In the genomic region with DNA sequence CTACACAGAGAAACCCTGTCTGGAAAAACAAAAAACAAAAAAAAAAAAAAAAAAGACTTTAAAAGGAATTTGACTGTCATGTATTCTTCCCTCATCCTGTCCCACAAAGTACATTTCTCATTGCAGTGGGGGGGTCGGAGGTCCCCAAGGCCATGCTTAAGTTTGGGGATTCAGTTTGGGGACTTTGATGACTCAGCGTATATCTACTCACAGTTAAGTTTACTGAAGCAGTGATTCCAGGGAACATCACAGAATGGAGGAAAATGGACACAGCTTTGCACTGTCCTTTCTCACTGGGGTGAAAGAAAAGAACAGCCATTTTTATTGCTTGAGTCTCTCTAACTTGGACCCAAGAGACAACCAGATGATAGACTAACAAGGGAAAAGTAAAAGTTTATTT, we compare ENCODE assay signal across 27 mouse cellular contexts. TPM values are rescaled to one million over a fixed set of nuclear protein-coding genes. Genes with fewer than 3 reads are reported as not detected.
DNase-seq lines count a peak whose midpoint lies in the region; ATAC-seq and TF ChIP-seq lines count a peak whose summit lies in the region.
"Had no signal": no experiment of that assay in that cellular context is flagged by ENCODE, and none has a peak within 500 bp of the region (broad histone marks: within the 10 kb centered on the region; RNA-seq: fewer than 3 reads in every experiment).

No protein-coding gene starts in this region.

- no peak overlapping the region for H3K4me3 ChIP-seq in midbrain, embryonic 11.5 days (ENCODE audit: low read depth, low read length)
- H3K4me3 ChIP-seq in midbrain, embryonic 13.5 days (replicated peaks), result no peak overlapping the region
- H3K4me3 ChIP-seq in CH12.LX (replicated peaks in 1 of 3; ENCODE audit: low read depth in 2 of 3, low read length in 2 of 3, poor library complexity in 1 of 3) (no peak overlapping the region), ES-E14 (ENCODE audit: insufficient read depth in 1 of 2, low read depth in 1 of 2, low read length in 2 of 2, poor library complexity in 1 of 2, severe bottlenecking in 1 of 2) (no peak overlapping the region)
- H3K4me3 ChIP-seq: embryonic facial prominence, embryonic 13.5 days; embryonic facial prominence, embryonic 15.5 days; erythroblast, embryonic 14.5 days; forebrain, embryonic 13.5 days; forebrain, embryonic 15.5 days had no signal

- no peak overlapping the region for H3K9ac ChIP-seq in midbrain, embryonic 11.5 days (ENCODE audit: low read length)
- H3K9ac ChIP-seq in midbrain, embryonic 13.5 days (replicated peaks), result no peak overlapping the region
- H3K9ac ChIP-seq in CH12.LX (ENCODE audit: insufficient read depth, low read depth) (no peak overlapping the region), ES-E14 (ENCODE audit: insufficient read depth, low read depth, low read length, poor library complexity, severe bottlenecking) (no peak overlapping the region)
- H3K9ac ChIP-seq: embryonic facial prominence, embryonic 13.5 days; embryonic facial prominence, embryonic 15.5 days; forebrain, embryonic 13.5 days; forebrain, embryonic 15.5 days; forebrain, postnatal 0 days had no signal

- peak; percentile 84 for DNase-seq in midbrain, embryonic 11.5 days (ENCODE audit: low spot score, missing footprints)
- DNase-seq in CH12.LX (ENCODE audit: extremely low read depth) (no peak), ES-E14 (ENCODE audit: low read depth, low spot score) (no peak)
- DNase-seq in natural killer cell, adult 2 months (ENCODE audit: low spot score in 2 of 2), result no peak
- DNase-seq in layer of hippocampus, postnatal 14 days (ENCODE audit: low spot score in 2 of 2), result no peak
- DNase-seq: adrenal gland, adult 8-10 months; adrenal gland, postnatal 14 days; adrenal gland, postnatal 36 days; B cell, adult 2 months; cerebellum, adult 11-12 months; cerebellum, adult 2 months; cerebellum, adult 9-11 months; cerebellum, postnatal 14 days; cerebellum, postnatal 36 days; embryo, embryonic 11 days; forebrain, postnatal 0 days had no signal

- H3K4me1 ChIP-seq in midbrain, embryonic 11.5 days (ENCODE audit: control insufficient read depth, insufficient read depth, low read length), result peaks cover 3% of the 10 kb centered on the region; the same call in 1 of the 2 replicates
- peaks cover 2% of the 10 kb centered on the region; the same call in 1 of the 2 replicates for H3K4me1 ChIP-seq in midbrain, embryonic 13.5 days (replicated peaks)
- H3K4me1 ChIP-seq in CH12.LX (ENCODE audit: control insufficient read depth in 1 of 2, insufficient read depth in 2 of 2) (peaks cover 2 to 13% of the 10 kb centered on the region in 2 experiments; a peak in 2 of 4 replicates), ES-E14 (ENCODE audit: control insufficient read depth in 2 of 2, insufficient read depth in 2 of 2, low read length in 2 of 2, poor library complexity in 1 of 2) (peaks cover 2 to 18% of the 10 kb centered on the region in 2 experiments; a peak in 3 of 4 replicates)
- H3K4me1 ChIP-seq: embryonic facial prominence, embryonic 15.5 days; forebrain, embryonic 15.5 days had no signal

- no peak for TF ChIP-seq EP300 in CH12.LX (IDR thresholded peaks at IDR 0.05; ENCODE audit: low read length)

- H3K36me3 ChIP-seq in midbrain, embryonic 11.5 days (ENCODE audit: control insufficient read depth, insufficient read depth, low read length), result no peaks in the 10 kb centered on the region
- H3K36me3 ChIP-seq in midbrain, embryonic 13.5 days, result no peaks in the 10 kb centered on the region
- H3K36me3 ChIP-seq in CH12.LX (replicated peaks in 1 of 2; ENCODE audit: control insufficient read depth in 1 of 2, insufficient read depth in 1 of 2, low read length in 1 of 2), result peaks cover 0 to 8% of the 10 kb centered on the region in 2 experiments
- H3K36me3 ChIP-seq in ES-E14 (ENCODE audit: control insufficient read depth, insufficient read depth, low read length, poor library complexity, severe bottlenecking), result no peaks in the 10 kb centered on the region
- H3K36me3 ChIP-seq: embryonic facial prominence, embryonic 13.5 days; embryonic facial prominence, embryonic 15.5 days; forebrain, embryonic 15.5 days had no signal

- no peak overlapping the region for H3K27ac ChIP-seq in midbrain, embryonic 11.5 days (ENCODE audit: low read depth, low read length)
- H3K27ac ChIP-seq in midbrain, embryonic 13.5 days, result no peak overlapping the region
- H3K27ac ChIP-seq in CH12.LX (ENCODE audit: insufficient read depth, low read depth) (no peak overlapping the region), ES-E14 (ENCODE audit: insufficient read depth, low read depth, low read length, poor library complexity, severe bottlenecking) (no peak overlapping the region; the same call in 1 of the 2 replicates)
- H3K27ac ChIP-seq: embryonic facial prominence, embryonic 13.5 days; embryonic facial prominence, embryonic 15.5 days; forebrain, embryonic 13.5 days; forebrain, embryonic 15.5 days had no signal

- no peak for TF ChIP-seq CTCF in CH12.LX (conservative IDR thresholded peaks at IDR 0.05 in 1 of 2, IDR thresholded peaks at IDR 0.05 in 1 of 2; ENCODE audit: low read depth in 2 of 2, low read length in 2 of 2)

- no peak for TF ChIP-seq POLR2A in CH12.LX (IDR thresholded peaks at IDR 0.05; ENCODE audit: low read depth, low read length)

- no peaks in the 10 kb centered on the region for H3K9me3 ChIP-seq in midbrain, embryonic 11.5 days (ENCODE audit: control insufficient read depth, low read length)
- no peaks in the 10 kb centered on the region for H3K9me3 ChIP-seq in midbrain, embryonic 13.5 days
- H3K9me3 ChIP-seq in CH12.LX (replicated peaks; ENCODE audit: low read length), result no peaks in the 10 kb centered on the region
- H3K9me3 ChIP-seq in ES-E14 (ENCODE audit: control insufficient read depth, insufficient read depth, low read depth, low read length), result no peaks in the 10 kb centered on the region
- H3K9me3 ChIP-seq: embryonic facial prominence, embryonic 13.5 days; embryonic facial prominence, embryonic 15.5 days; forebrain, embryonic 13.5 days; forebrain, embryonic 15.5 days had no signal

- 89% methylated on average over 2 of the region's 2 CpGs for WGBS in midbrain, embryonic 11.5 days
- WGBS in midbrain, embryonic 13.5 days, result 91% methylated on average over 2 of the region's 2 CpGs

- no peak for ATAC-seq in midbrain, embryonic 11.5 days (ENCODE audit: low FRiP score)
- no peak for ATAC-seq in midbrain, embryonic 13.5 days
- ATAC-seq: CD4-positive, CD25-positive, alpha-beta regulatory T cell, adult 4 months; forebrain, embryonic 13.5 days; forebrain, embryonic 15.5 days; forebrain, postnatal 0 days; Patski had no signal

- no peak overlapping the region for H3K4me2 ChIP-seq in midbrain, embryonic 11.5 days
- no peak overlapping the region for H3K4me2 ChIP-seq in midbrain, embryonic 13.5 days (replicated peaks)
- no peak overlapping the region for H3K4me2 ChIP-seq in CH12.LX (ENCODE audit: insufficient read depth, low read depth, poor library complexity, severe bottlenecking)
- H3K4me2 ChIP-seq: embryonic facial prominence, embryonic 13.5 days; embryonic facial prominence, embryonic 15.5 days; forebrain, embryonic 13.5 days; forebrain, embryonic 15.5 days had no signal

- peaks cover 2% of the 10 kb centered on the region; the same call in 1 of the 2 replicates for H3K79me2 ChIP-seq in CH12.LX (replicated peaks; ENCODE audit: control insufficient read depth, extremely low read depth, insufficient read depth, poor library complexity, severe bottlenecking)

- dilution Hi-C loops in CH12.LX (cut with MboI; ENCODE audit: extremely low pct_ligation_motif_present, extremely low pct_unique_long_range_greater_than_20kb, low sequenced_read_pairs), result no loop called here

- TF ChIP-seq RAD21 in CH12.LX (IDR thresholded peaks at IDR 0.05; ENCODE audit: low read depth, low read length), result no peak

- in situ Hi-C loops in CH12.LX (cut with MboI; ENCODE audit: low pct_ligation_motif_present, low pct_unique_long_range_greater_than_20kb, low sequenced_read_pairs), result no loop called here
- in situ Hi-C loops in ES-E14 (cut with MboI; ENCODE audit: low sequenced_read_pairs in 2 of 2, unreplicated experiment in 2 of 2), result no loop called here

- no peaks in the 10 kb centered on the region for H3K27me3 ChIP-seq in midbrain, embryonic 11.5 days (ENCODE audit: control insufficient read depth, insufficient read depth, low read length)
- H3K27me3 ChIP-seq in midbrain, embryonic 13.5 days, result no peaks in the 10 kb centered on the region
- H3K27me3 ChIP-seq in CH12.LX (replicated peaks), result no peaks in the 10 kb centered on the region
- H3K27me3 ChIP-seq: embryonic facial prominence, embryonic 13.5 days; embryonic facial prominence, embryonic 15.5 days; forebrain, embryonic 13.5 days; forebrain, embryonic 15.5 days; Patski had no signal

TF ChIP-seq in CH12.LX, 34 proteins besides CTCF, POLR2A, EP300 and RAD21:
- TF ChIP-seq MAFK (IDR thresholded peaks at IDR 0.05; ENCODE audit: insufficient replicate concordance, low read length), result peak; percentile 84
- no peak for TF ChIP-seq MXI1 (IDR thresholded peaks at IDR 0.05; ENCODE audit: low read depth, low read length)

TF ChIP-seq in ES-E14, 5 proteins besides CTCF, POLR2A, EP300 and RAD21:
- TF ChIP-seq ZNF384 (IDR thresholded peaks at IDR 0.05; ENCODE audit: low read depth, low read length) (peak; percentile 35; the same call in 1 of the 2 replicates), CHD2 (IDR thresholded peaks at IDR 0.05; ENCODE audit: low read depth, low read length) (no peak), MAFK (IDR thresholded peaks at IDR 0.05; ENCODE audit: insufficient read depth, low read depth, low read length) (peak; percentile 92), ZC3H11A (IDR thresholded peaks at IDR 0.05; ENCODE audit: borderline replicate concordance, low read depth, low read length) (no peak)
TF ChIP-seq in ES-E14: peak in this region for 2.

RNA-seq across cellular contexts. Expression of a gene that starts 29.7 kb away (rescaled TPM):
- 7.7 and 10.1 TPM in 2 replicates for polyA plus RNA-seq in midbrain, embryonic 11.5 days (2014; fragmentation: Nextera tagmentation; extraction: Ambion mirVana)
- 21.1 and 22.9 TPM in 2 replicates for polyA plus RNA-seq in midbrain, embryonic 13.5 days (2015; fragmentation: Nextera tagmentation; extraction: Ambion mirVana)
- 0.04 and 0.25 TPM in 2 replicates for total RNA-seq in CH12.LX (2012; rRNA removed)
- 0.07 TPM in 1 of 2 replicates, not detected in the other for total RNA-seq in CH12.LX (2014; rRNA removed)
- not detected in 2 replicates for polyA plus RNA-seq in CH12.LX (2012; ENCODE audit: insufficient read length, low read depth)
- 8.8 and 9.5 TPM in 2 replicates for total RNA-seq in ES-E14 (2012; rRNA removed)
- total RNA-seq in layer of hippocampus, postnatal 14 days (2021), result 100 to 1,000 TPM; 172 to 176 TPM
- total RNA-seq: common myeloid progenitor, adult 5-6 weeks had no signal
- polyA plus RNA-seq: activated CD4-positive, CD25-positive, alpha-beta regulatory T cell, adult 4 months; CD4-positive, CD25-positive, alpha-beta regulatory T cell, adult 4 months; erythroblast, embryonic 14.5 days had no signal

RNA-seq across cellular contexts. Expression of a gene that starts 57.1 kb away (rescaled TPM):
- polyA plus RNA-seq in midbrain, embryonic 11.5 days (2014; fragmentation: Nextera tagmentation; extraction: Ambion mirVana), result not detected in 2 replicates
- not detected in 2 replicates for polyA plus RNA-seq in midbrain, embryonic 13.5 days (2015; fragmentation: Nextera tagmentation; extraction: Ambion mirVana)
- total RNA-seq in CH12.LX (2012; rRNA removed), result not detected in 2 replicates
- total RNA-seq in CH12.LX (2014; rRNA removed), result not detected in 2 replicates
- polyA plus RNA-seq in CH12.LX (2012; ENCODE audit: insufficient read length, low read depth), result not detected in 2 replicates
- 3.8 and 7.0 TPM in 2 replicates for total RNA-seq in ES-E14 (2012; rRNA removed)
- under 1 TPM; 0.39 to 0.45 TPM for total RNA-seq in layer of hippocampus, postnatal 14 days (2021)
- total RNA-seq: adrenal gland, adult 18-20 months; adrenal gland, postnatal 14 days; adrenal gland, postnatal 36 days; common myeloid progenitor, adult 5-6 weeks; forebrain, postnatal 0 days had no signal
- polyA plus RNA-seq: activated CD4-positive, CD25-positive, alpha-beta regulatory T cell, adult 4 months; CD4-positive, CD25-positive, alpha-beta regulatory T cell, adult 4 months; erythroblast, embryonic 14.5 days; forebrain, embryonic 15.5 days; Patski had no signal

Comparison
In these comparisons a context has a peak if more than half of its experiments do, and no peak if none do; other contexts are left out.
1. RNA of a gene that starts 29.7 kb away (total RNA-seq): 172 to 176 TPM in layer of hippocampus, postnatal 14 days; 8.8 to 9.5 TPM in ES-E14 and 0.04 to 0.25 TPM in CH12.LX; every median in the first group is over 10 times any median in the second.